Mouse (Mus musculus) neural tube, embryonic 12.5 days (tissue): ENCODE results near the gene Jmjd1c. TPM values are rescaled to one million over a fixed set of nuclear protein-coding genes. Genes with fewer than 3 reads are reported as not detected.

ENCODE experiments used
- ATAC-seq: fragments of 200-750 bp; cut with Nextera tagmentation; 2 replicates; pipeline ENCODE4 v1.8.0; 2017; ENCODE audit warnings: low read depth, mild to moderate bottlenecking, moderate TSS enrichment, moderate library complexity; ENCODE audit not compliant: low FRiP score
- H3K27ac ChIP-seq: fragments of 300-500 bp; sonication (generic); 2 replicates; pipeline ENCODE4 v1.5.1; 2016
- H3K27me3 ChIP-seq: fragments of 300-500 bp; sonication (generic); replicated peaks from 2 replicates; pipeline ENCODE4 v1.6.1; 2016; ENCODE audit warnings: mild to moderate bottlenecking
- H3K36me3 ChIP-seq: fragments of 300-500 bp; sonication (generic); 2 replicates; pipeline ENCODE4 v1.6.1; 2016; ENCODE audit warnings: mild to moderate bottlenecking
- H3K4me1 ChIP-seq: fragments of 300-500 bp; sonication (generic); 2 replicates; pipeline ENCODE4 v1.6.1; 2016
- H3K4me2 ChIP-seq: fragments of 300-500 bp; sonication (generic); replicated peaks from 2 replicates; pipeline ENCODE4 v1.6.1; 2016; ENCODE audit warnings: mild to moderate bottlenecking
- H3K4me3 ChIP-seq: fragments of 300-500 bp; sonication (generic); 2 replicates; pipeline ENCODE4 v1.5.1; 2016
- H3K9ac ChIP-seq: fragments of 300-500 bp; sonication (generic); 2 replicates; pipeline ENCODE4 v1.6.1; 2016; ENCODE audit warnings: mild to moderate bottlenecking
- H3K9me3 ChIP-seq: fragments of 300-500 bp; sonication (generic); 2 replicates; pipeline ENCODE4 v1.6.1; 2016; ENCODE audit warnings: mild to moderate bottlenecking
- WGBS: fragments of 180-500 bp; shearing (Covaris S2); methylation state at CpG from one replicate; pipeline ENCODE4 v1.1.7; 2016; 5-methylcytosine and 5-hydroxymethylcytosine counted together
- polyA plus RNA-seq: library from polyadenylated mRNA; unstranded; fragments of >200 nt; fragmentation: Nextera tagmentation; extraction: Ambion mirVana; gene quantifications from 2 replicates; pipeline ENCODE4 v1.2.1, GENCODE M21; 2016

Jmjd1c gene
- polyA plus RNA-seq, 1 experiment from 2014 or later = 63.8 TPM

GRCm38 (mm10) chr10:67290622-67291021, 194.7 kb downstream of the Jmjd1c start:
- 79% methylated on average over 4 of the region's 4 CpGs for WGBS
- Histone ChIP-seq H3K27ac (no peak overlapping the region), H3K4me2 (no peak overlapping the region), H3K4me1 (no peaks in the 10 kb centered on the region; the same call in 1 of the 2 replicates), H3K4me3 (no peak overlapping the region), H3K36me3 (no peaks in the 10 kb centered on the region), H3K27me3 (no peaks in the 10 kb centered on the region), H3K9me3 (no peaks in the 10 kb centered on the region), H3K9ac (no peak overlapping the region)
- ATAC-seq = no peak

GRCm38 (mm10) chr10:67291087-67291486, 195.2 kb downstream of the Jmjd1c start:
- no peaks in the 10 kb centered on the region for H3K36me3 ChIP-seq
- H3K4me3 ChIP-seq = no peak overlapping the region
- WGBS = 76% methylated on average over 8 of the region's 8 CpGs
- H3K27me3 ChIP-seq = no peaks in the 10 kb centered on the region
- no peaks in the 10 kb centered on the region for H3K4me1 ChIP-seq
- H3K27ac ChIP-seq = no peak overlapping the region
- no peak overlapping the region for H3K9ac ChIP-seq
- H3K9me3 ChIP-seq = no peaks in the 10 kb centered on the region
- ATAC-seq = no peak
- no peak overlapping the region for H3K4me2 ChIP-seq

GRCm38 (mm10) chr10:67295331-67295730, 199.4 kb downstream of the Jmjd1c start:
- Histone ChIP-seq H3K4me3 (no peak overlapping the region), H3K9me3 (no peaks in the 10 kb centered on the region), H3K4me2 (no peak overlapping the region), H3K36me3 (no peaks in the 10 kb centered on the region), H3K27ac (no peak overlapping the region), H3K27me3 (no peaks in the 10 kb centered on the region), H3K9ac (no peak overlapping the region), H3K4me1 (no peaks in the 10 kb centered on the region)
- ATAC-seq = no peak
- WGBS = 75% methylated on average over 5 of the region's 5 CpGs

- Histone ChIP-seq H3K36me3 (no peaks in the 10 kb centered on the region), H3K4me3 (no peak overlapping the region), H3K4me1 (no peaks in the 10 kb centered on the region), H3K4me2 (no peak overlapping the region), H3K27ac (no peak overlapping the region), H3K27me3 (no peaks in the 10 kb centered on the region), H3K9me3 (no peaks in the 10 kb centered on the region), H3K9ac (no peak overlapping the region)
- ATAC-seq = no peak
- 73% methylated on average over 7 of the region's 7 CpGs for WGBS
Measured at GRCm38 (mm10) chr10:67295938-67296466, 200.1 kb downstream of the Jmjd1c start.

GRCm38 (mm10) chr10:67296482-67297152, 200.7 kb downstream of the Jmjd1c start:
- H3K27ac ChIP-seq = no peak overlapping the region
- WGBS = 75% methylated on average over 8 of the region's 8 CpGs
- H3K4me3 ChIP-seq = no peak overlapping the region
- H3K4me2 ChIP-seq = no peak overlapping the region
- H3K27me3 ChIP-seq = no peaks in the 10 kb centered on the region
- ATAC-seq = no peak
- no peaks in the 10 kb centered on the region for H3K36me3 ChIP-seq
- no peak overlapping the region for H3K9ac ChIP-seq
- H3K4me1 ChIP-seq = no peaks in the 10 kb centered on the region
- no peaks in the 10 kb centered on the region for H3K9me3 ChIP-seq

- H3K9me3 ChIP-seq = no peaks in the 10 kb centered on the region
Measured at GRCm38 (mm10) chr10:67297175-67297855, 201.4 kb downstream of the Jmjd1c start.

GRCm38 (mm10) chr10:67298856-67299255, 202.9 kb downstream of the Jmjd1c start:
- H3K4me1 ChIP-seq = no peaks in the 10 kb centered on the region
- H3K4me3 ChIP-seq = no peak overlapping the region
- H3K9ac ChIP-seq = no peak overlapping the region
- H3K36me3 ChIP-seq = no peaks in the 10 kb centered on the region
- ATAC-seq = no peak
- H3K27me3 ChIP-seq = no peaks in the 10 kb centered on the region
- H3K9me3 ChIP-seq = no peaks in the 10 kb centered on the region
- H3K4me2 ChIP-seq = no peak overlapping the region
- 55% methylated on average over 5 of the region's 5 CpGs for WGBS
- H3K27ac ChIP-seq = no peak overlapping the region

More at GRCm38 (mm10) chr10:67297175-67297855, 201.4 kb downstream of the Jmjd1c start:
- ATAC-seq = no peak
- Histone ChIP-seq H3K27ac (no peak overlapping the region), H3K4me2 (no peak overlapping the region), H3K9ac (no peak overlapping the region), H3K36me3 (no peaks in the 10 kb centered on the region), H3K4me1 (no peaks in the 10 kb centered on the region), H3K27me3 (no peaks in the 10 kb centered on the region), H3K4me3 (no peak overlapping the region)
- WGBS = 94% methylated on average over 17 of the region's 17 CpGs

- Histone ChIP-seq H3K36me3 (no peaks in the 10 kb centered on the region), H3K4me2 (no peak overlapping the region), H3K4me3 (no peak overlapping the region), H3K4me1 (no peaks in the 10 kb centered on the region), H3K27me3 (no peaks in the 10 kb centered on the region), H3K9me3 (no peaks in the 10 kb centered on the region), H3K9ac (no peak overlapping the region), H3K27ac (no peak overlapping the region)
- ATAC-seq = no peak
- 83% methylated on average over 4 of the region's 4 CpGs for WGBS
Measured at GRCm38 (mm10) chr10:67299285-67299684, 203.4 kb downstream of the Jmjd1c start.

- Histone ChIP-seq H3K36me3 (no peaks in the 10 kb centered on the region), H3K4me3 (no peak overlapping the region), H3K9ac (no peak overlapping the region), H3K27me3 (no peaks in the 10 kb centered on the region), H3K4me2 (no peak overlapping the region), H3K4me1 (no peaks in the 10 kb centered on the region), H3K9me3 (no peaks in the 10 kb centered on the region), H3K27ac (no peak overlapping the region)
- no peak for ATAC-seq
- 92% methylated on average over 6 of the region's 6 CpGs for WGBS
Measured at GRCm38 (mm10) chr10:67301046-67301445, 205.1 kb downstream of the Jmjd1c start.

GRCm38 (mm10) chr10:67302340-67302739, 206.4 kb downstream of the Jmjd1c start:
- Histone ChIP-seq H3K4me1 (no peaks in the 10 kb centered on the region), H3K9me3 (no peaks in the 10 kb centered on the region), H3K4me3 (no peak overlapping the region), H3K4me2 (no peak overlapping the region), H3K27me3 (no peaks in the 10 kb centered on the region), H3K36me3 (no peaks in the 10 kb centered on the region), H3K27ac (no peak overlapping the region), H3K9ac (no peak overlapping the region)
- WGBS = 57% methylated on average over 2 of the region's 2 CpGs
- ATAC-seq = no peak
